Mouse (Mus musculus): ENCODE data around the gene Olfr311. TPM values are rescaled to one million over a fixed set of nuclear protein-coding genes. Genes with fewer than 3 reads are reported as not detected.
A peak's percentile ranks its signal among the peaks of the same experiment; 100 is the strongest.
"Not testable (repeated sequence)": the region's sequence is repeated elsewhere in the genome, so short reads cannot be mapped to it uniquely, and the experiment has no call there.

Olfr311 gene
- polyA plus RNA-seq (2014; fragmentation: Nextera tagmentation; extraction: Ambion mirVana) = 0.08 TPM in 1 of 2 replicates, not detected in the other

DNA sequence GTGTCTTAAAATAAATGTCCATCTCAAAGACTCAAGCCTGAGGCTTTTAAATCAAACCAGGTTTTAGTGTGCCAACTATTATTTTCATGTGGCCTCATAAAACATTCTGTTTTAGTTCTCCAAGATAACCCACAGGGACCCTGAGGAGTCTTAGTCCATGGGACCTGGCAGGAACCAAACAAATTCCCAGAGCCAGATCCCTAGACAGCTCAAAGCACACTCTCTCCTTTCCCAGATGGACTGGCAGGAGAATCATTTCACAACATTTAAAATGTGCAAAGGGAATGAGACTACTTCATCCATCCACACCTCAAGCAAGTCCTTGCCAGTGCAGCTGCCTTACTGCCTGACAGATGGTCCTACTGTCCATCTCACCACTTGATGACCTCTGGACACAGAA is at the start of gene Olfr311:
Gene Olfr311 (plus strand): TSS at position 301 of the 400 bp plus-strand sequence.
- DNase-seq (ENCODE audit: low spot score); H3K36me3 ChIP-seq (ENCODE audit: control insufficient read depth, insufficient read depth, low read length); H3K9me3 ChIP-seq (ENCODE audit: control insufficient read depth, low read length); H3K9ac ChIP-seq (ENCODE audit: low read depth, low read length); H3K4me3 ChIP-seq (ENCODE audit: low read depth, low read length); H3K4me1 ChIP-seq (ENCODE audit: control insufficient read depth, insufficient read depth, low read length); H3K27me3 ChIP-seq (replicated peaks; ENCODE audit: control insufficient read depth, insufficient read depth, low read length); ATAC-seq (ENCODE audit: low read depth); H3K27ac ChIP-seq (replicated peaks; ENCODE audit: low read depth, low read length); H3K4me2 ChIP-seq (ENCODE audit: low read depth, low read length): not testable (repeated sequence)

DNA sequence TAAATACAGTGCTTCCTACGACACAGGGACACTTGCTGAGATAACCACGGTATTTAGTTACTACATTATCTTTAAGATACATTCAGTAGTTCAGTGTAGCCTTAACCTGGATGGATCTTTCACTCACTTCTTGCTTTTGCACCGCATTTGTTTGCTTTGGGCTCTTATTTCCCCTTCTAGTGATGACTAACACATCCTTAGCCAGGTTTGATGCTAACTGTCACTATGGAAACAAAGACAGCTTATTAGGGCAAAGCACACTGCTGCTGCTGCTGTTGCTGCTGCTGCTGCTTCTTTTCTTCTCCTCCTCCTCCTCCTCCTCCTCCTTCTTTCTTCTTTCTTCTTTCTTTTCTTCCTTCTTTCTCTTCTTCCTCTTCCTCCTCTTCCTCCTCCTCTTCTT is 49.5 kb upstream of the Olfr311 start:
- 33% methylated on average over 3 of the region's 3 CpGs for WGBS

DNA sequence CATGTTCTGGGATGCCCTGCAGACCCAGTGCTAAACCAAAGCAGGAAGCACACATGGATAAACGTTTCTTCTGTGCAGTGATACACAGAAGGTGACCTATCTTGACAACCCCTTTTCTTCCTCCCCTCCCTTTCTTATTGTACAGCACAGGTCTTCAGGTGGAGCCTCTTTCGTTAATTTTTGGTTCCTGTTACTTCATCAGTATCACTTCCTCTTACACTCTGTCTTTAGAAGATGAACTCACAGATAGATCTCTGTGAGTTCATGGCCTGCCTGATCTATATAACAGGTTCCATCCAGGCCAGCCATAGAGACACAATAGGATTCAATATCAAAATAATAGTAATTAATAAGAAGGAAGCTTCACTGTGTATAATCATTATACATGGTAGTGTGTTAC is 49.0 kb upstream of the Olfr311 start:
- Histone ChIP-seq H3K36me3 (ENCODE audit: control insufficient read depth, insufficient read depth, low read length) (no peaks in the 10 kb centered on the region), H3K27ac (replicated peaks; ENCODE audit: low read depth, low read length) (no peak overlapping the region), H3K4me3 (ENCODE audit: low read depth, low read length) (no peak overlapping the region), H3K27me3 (replicated peaks; ENCODE audit: control insufficient read depth, insufficient read depth, low read length) (no peaks in the 10 kb centered on the region), H3K4me1 (ENCODE audit: control insufficient read depth, insufficient read depth, low read length) (no peaks in the 10 kb centered on the region), H3K9ac (ENCODE audit: low read depth, low read length) (no peak overlapping the region), H3K9me3 (ENCODE audit: control insufficient read depth, low read length) (no peaks in the 10 kb centered on the region), H3K4me2 (ENCODE audit: low read depth, low read length) (no peak overlapping the region)
- ATAC-seq (ENCODE audit: low read depth) = no peak
- no peak for DNase-seq (ENCODE audit: low spot score)
- 55% methylated on average over 2 of the region's 2 CpGs for WGBS

More for the DNA sequence above, 49.5 kb upstream of the Olfr311 start:
- DNase-seq (ENCODE audit: low spot score) (no peak), ATAC-seq (ENCODE audit: low read depth) (no peak)
- H3K9me3 ChIP-seq (ENCODE audit: control insufficient read depth, low read length) = no peaks in the 10 kb centered on the region
- H3K4me1 ChIP-seq (ENCODE audit: control insufficient read depth, insufficient read depth, low read length) = no peaks in the 10 kb centered on the region
- H3K9ac ChIP-seq (ENCODE audit: low read depth, low read length) = no peak overlapping the region
- H3K4me3 ChIP-seq (ENCODE audit: low read depth, low read length) = no peak overlapping the region
- no peaks in the 10 kb centered on the region for H3K36me3 ChIP-seq (ENCODE audit: control insufficient read depth, insufficient read depth, low read length)
- no peaks in the 10 kb centered on the region for H3K27me3 ChIP-seq (replicated peaks; ENCODE audit: control insufficient read depth, insufficient read depth, low read length)
- H3K27ac ChIP-seq (replicated peaks; ENCODE audit: low read depth, low read length) = no peak overlapping the region
- no peak overlapping the region for H3K4me2 ChIP-seq (ENCODE audit: low read depth, low read length)

DNA sequence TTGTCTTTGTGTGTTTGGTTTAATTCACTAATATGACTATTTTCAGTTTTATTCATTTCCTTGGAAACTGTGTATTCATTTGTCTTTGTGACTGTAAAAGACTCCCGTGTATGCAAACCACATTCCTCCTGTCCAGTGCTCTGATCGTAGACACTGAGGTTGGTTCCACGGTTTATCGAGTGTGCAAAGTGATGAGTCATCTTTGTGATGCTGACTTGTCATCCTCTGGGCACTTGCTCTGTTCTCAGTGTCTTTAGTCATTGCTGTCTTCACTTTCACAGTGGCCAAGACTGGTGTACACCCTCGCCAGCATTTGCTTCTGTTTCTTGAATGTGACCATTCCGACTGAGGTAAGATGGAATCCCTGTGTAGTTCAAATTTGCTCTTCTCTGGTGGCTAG is 48.4 kb upstream of the Olfr311 start:
- DNase-seq (ENCODE audit: low spot score) (no peak), ATAC-seq (ENCODE audit: low read depth) (no peak)
- no peak overlapping the region for H3K4me2 ChIP-seq (ENCODE audit: low read depth, low read length)
- no peak overlapping the region for H3K9ac ChIP-seq (ENCODE audit: low read depth, low read length)
- no peak overlapping the region for H3K4me3 ChIP-seq (ENCODE audit: low read depth, low read length)
- no peaks in the 10 kb centered on the region for H3K4me1 ChIP-seq (ENCODE audit: control insufficient read depth, insufficient read depth, low read length)
- H3K27ac ChIP-seq (replicated peaks; ENCODE audit: low read depth, low read length) = no peak overlapping the region
- H3K9me3 ChIP-seq (ENCODE audit: control insufficient read depth, low read length) = no peaks in the 10 kb centered on the region
- H3K27me3 ChIP-seq (replicated peaks; ENCODE audit: control insufficient read depth, insufficient read depth, low read length) = no peaks in the 10 kb centered on the region
- 79% methylated on average over 6 of the region's 6 CpGs for WGBS
- H3K36me3 ChIP-seq (ENCODE audit: control insufficient read depth, insufficient read depth, low read length) = no peaks in the 10 kb centered on the region

DNA sequence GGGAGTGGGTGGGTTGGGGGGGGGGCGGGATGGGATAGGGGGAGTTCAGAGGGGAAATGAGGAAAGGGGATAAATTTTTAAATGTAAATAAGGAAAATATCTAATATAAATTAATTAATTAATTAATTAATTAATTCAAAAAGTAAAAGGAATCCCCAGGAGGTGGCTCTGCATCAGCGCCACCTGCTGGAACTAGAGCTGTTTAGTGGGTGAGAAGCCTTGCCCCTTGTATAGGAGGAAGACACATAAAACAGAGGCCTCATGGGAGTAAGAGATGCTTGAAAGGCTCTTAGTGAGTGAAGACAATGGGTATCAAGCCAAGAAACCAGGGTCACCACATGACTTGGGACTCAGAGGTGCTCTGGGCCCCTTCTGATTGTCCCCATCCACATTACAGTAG is 43.2 kb upstream of the Olfr311 start:
- Histone ChIP-seq H3K4me3 (ENCODE audit: low read depth, low read length) (no peak overlapping the region), H3K27ac (replicated peaks; ENCODE audit: low read depth, low read length) (no peak overlapping the region), H3K36me3 (ENCODE audit: control insufficient read depth, insufficient read depth, low read length) (no peaks in the 10 kb centered on the region), H3K27me3 (replicated peaks; ENCODE audit: control insufficient read depth, insufficient read depth, low read length) (no peaks in the 10 kb centered on the region), H3K9ac (ENCODE audit: low read depth, low read length) (no peak overlapping the region), H3K4me1 (ENCODE audit: control insufficient read depth, insufficient read depth, low read length) (no peaks in the 10 kb centered on the region), H3K9me3 (ENCODE audit: control insufficient read depth, low read length) (no peaks in the 10 kb centered on the region), H3K4me2 (ENCODE audit: low read depth, low read length) (no peak overlapping the region)
- WGBS = 83% methylated on average over 2 of the region's 2 CpGs
- ATAC-seq (ENCODE audit: low read depth) = no peak
- DNase-seq (ENCODE audit: low spot score) = no peak

DNA sequence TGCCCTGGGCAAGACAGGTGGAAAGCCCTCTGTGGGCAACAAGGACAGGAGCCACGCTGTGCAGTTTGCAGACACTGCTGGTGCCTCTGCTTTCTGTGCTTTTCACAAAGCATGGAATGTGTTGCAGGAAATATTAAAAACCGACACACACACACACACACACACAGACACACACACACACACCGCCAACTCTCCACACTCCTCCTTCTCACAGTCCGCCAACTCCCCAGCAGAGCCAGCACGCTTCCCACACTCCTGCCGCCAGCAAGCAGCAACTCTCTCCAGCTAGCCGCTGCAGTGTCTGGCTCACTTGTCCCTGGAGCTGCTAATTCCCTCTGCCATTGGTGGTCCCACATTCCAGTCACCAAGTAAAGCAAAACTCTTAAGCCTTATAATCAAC is 42.2 kb upstream of the Olfr311 start:
- no peaks in the 10 kb centered on the region for H3K9me3 ChIP-seq (ENCODE audit: control insufficient read depth, low read length)
- 68% methylated on average over 7 of the region's 7 CpGs for WGBS
- no peaks in the 10 kb centered on the region for H3K27me3 ChIP-seq (replicated peaks; ENCODE audit: control insufficient read depth, insufficient read depth, low read length)
- H3K4me1 ChIP-seq (ENCODE audit: control insufficient read depth, insufficient read depth, low read length) = no peaks in the 10 kb centered on the region
- H3K4me3 ChIP-seq (ENCODE audit: low read depth, low read length) = no peak overlapping the region
- no peak overlapping the region for H3K27ac ChIP-seq (replicated peaks; ENCODE audit: low read depth, low read length)
- no peak overlapping the region for H3K4me2 ChIP-seq (ENCODE audit: low read depth, low read length)
- H3K9ac ChIP-seq (ENCODE audit: low read depth, low read length) = no peak overlapping the region
- H3K36me3 ChIP-seq (ENCODE audit: control insufficient read depth, insufficient read depth, low read length) = no peaks in the 10 kb centered on the region
- DNase-seq (ENCODE audit: low spot score) (no peak), ATAC-seq (ENCODE audit: low read depth) (no peak)

DNA sequence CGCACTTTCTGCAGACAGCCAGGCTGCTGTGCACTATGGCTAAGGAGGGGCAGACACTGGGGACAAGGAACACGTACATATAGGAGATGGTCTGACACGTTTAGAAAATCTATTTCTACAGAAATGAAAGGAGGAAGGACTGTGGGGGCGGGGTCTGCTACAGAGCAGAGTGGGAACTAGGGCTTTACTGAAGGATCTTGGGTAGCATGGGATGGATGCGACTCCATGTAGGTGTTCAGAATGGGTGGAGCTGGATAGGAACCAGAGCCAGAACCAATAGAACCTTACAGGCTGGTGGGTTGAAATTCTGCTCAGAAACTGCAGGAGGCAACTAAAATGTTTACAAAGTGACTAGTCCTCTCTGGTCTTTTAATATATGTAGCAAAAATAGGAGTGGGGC is 39.3 kb upstream of the Olfr311 start:
- H3K4me1 ChIP-seq (ENCODE audit: control insufficient read depth, insufficient read depth, low read length) = no peaks in the 10 kb centered on the region
- no peaks in the 10 kb centered on the region for H3K9me3 ChIP-seq (ENCODE audit: control insufficient read depth, low read length)
- DNase-seq (ENCODE audit: low spot score) = no peak
- no peaks in the 10 kb centered on the region for H3K27me3 ChIP-seq (replicated peaks; ENCODE audit: control insufficient read depth, insufficient read depth, low read length)
- no peak for ATAC-seq (ENCODE audit: low read depth)
- H3K36me3 ChIP-seq (ENCODE audit: control insufficient read depth, insufficient read depth, low read length) = no peaks in the 10 kb centered on the region
- no peak overlapping the region for H3K4me2 ChIP-seq (ENCODE audit: low read depth, low read length)
- WGBS = 70% methylated on average over 5 of the region's 5 CpGs
- H3K27ac ChIP-seq (replicated peaks; ENCODE audit: low read depth, low read length) = no peak overlapping the region
- no peak overlapping the region for H3K4me3 ChIP-seq (ENCODE audit: low read depth, low read length)
- no peak overlapping the region for H3K9ac ChIP-seq (ENCODE audit: low read depth, low read length)

DNA sequence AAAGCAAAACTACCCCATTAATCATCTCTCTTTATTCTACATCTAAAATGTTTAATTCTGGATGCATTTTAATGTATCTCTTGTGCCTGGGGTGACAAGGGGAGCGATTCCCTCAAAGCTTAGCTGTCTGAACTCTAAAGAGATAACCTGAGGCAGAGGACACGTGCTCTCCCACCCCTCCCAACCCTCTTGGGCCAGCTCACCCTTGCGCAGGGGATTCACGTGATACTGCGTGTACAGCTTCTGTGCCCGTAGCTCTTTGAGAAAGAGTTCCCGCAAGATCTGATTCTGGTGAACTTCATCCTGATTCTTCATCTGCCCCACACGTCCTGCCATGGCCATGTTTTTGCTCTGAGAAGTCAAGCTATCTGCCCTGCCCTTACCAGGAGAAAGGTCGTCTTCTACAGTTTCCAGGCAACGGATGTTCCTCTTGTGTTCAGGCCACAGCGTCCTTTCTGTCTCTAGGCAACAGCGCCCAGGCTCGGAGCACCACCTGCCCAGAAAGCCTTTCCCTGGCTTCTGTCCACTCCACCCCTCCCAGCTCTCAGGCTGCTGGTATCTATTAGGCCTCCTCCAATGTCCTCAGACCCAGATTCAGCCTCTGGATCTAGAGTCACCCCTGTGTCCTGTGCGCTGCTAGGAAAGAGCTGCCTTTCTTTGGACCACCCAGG is 37.4 kb upstream of the Olfr311 start, which contains the start of gene Fam183b:
Gene Fam183b (minus strand): TSS at position 403 of the 671 bp plus-strand sequence.
- DNase-seq (ENCODE audit: low spot score) = peak; percentile 36
- H3K9me3 ChIP-seq (ENCODE audit: control insufficient read depth, low read length) = no peaks in the 10 kb centered on the region
- H3K27ac ChIP-seq (replicated peaks; ENCODE audit: low read depth, low read length) = no peak within 1 kb of the TSS
- no peaks in the 10 kb centered on the region for H3K27me3 ChIP-seq (replicated peaks; ENCODE audit: control insufficient read depth, insufficient read depth, low read length)
- no peak within 1 kb of the TSS for H3K9ac ChIP-seq (ENCODE audit: low read depth, low read length)
- peak; percentile 62; the same call in 1 of the 2 replicates for ATAC-seq (ENCODE audit: low read depth)
- H3K4me2 ChIP-seq (ENCODE audit: low read depth, low read length) = 0 out of 2 replicates have a peak within 1 kb of the TSS, but pooled peaks have one; percentile 10
- H3K36me3 ChIP-seq (ENCODE audit: control insufficient read depth, insufficient read depth, low read length) = no peaks in the 10 kb centered on the region
- no peaks in the 10 kb centered on the region for H3K4me1 ChIP-seq (ENCODE audit: control insufficient read depth, insufficient read depth, low read length)
- H3K4me3 ChIP-seq (ENCODE audit: low read depth, low read length) = no peak within 1 kb of the TSS
- 26% methylated on average over 14 of the region's 14 CpGs for WGBS

DNA sequence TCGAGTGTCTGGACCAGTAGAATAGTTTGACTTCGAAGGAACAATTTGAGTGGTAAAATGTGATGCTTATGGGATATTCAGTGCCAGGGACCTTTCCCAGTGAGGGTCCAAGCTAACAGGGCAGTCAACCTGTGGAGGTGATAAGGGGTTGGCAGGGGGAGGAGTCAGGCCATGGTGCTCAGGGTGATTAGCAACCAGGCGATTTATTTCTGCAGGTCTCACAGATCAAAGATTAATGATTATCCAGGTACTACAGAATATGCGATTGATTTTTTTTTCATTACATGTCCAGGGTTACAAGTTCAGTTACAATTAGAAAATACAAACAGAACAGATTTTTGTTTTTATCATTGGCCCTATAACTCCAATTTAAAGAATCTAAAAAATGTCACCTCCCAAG is 35.2 kb upstream of the Olfr311 start:
- no peak for DNase-seq (ENCODE audit: low spot score)
- WGBS = 72% methylated on average over 4 of the region's 4 CpGs
- H3K27ac ChIP-seq (replicated peaks; ENCODE audit: low read depth, low read length) = no peak overlapping the region
- H3K9me3 ChIP-seq (ENCODE audit: control insufficient read depth, low read length) = no peaks in the 10 kb centered on the region
- no peak overlapping the region for H3K4me3 ChIP-seq (ENCODE audit: low read depth, low read length)
- H3K9ac ChIP-seq (ENCODE audit: low read depth, low read length) = no peak overlapping the region
- H3K4me2 ChIP-seq (ENCODE audit: low read depth, low read length) = no peak overlapping the region
- no peaks in the 10 kb centered on the region for H3K4me1 ChIP-seq (ENCODE audit: control insufficient read depth, insufficient read depth, low read length)
- ATAC-seq (ENCODE audit: low read depth) = no peak
- H3K36me3 ChIP-seq (ENCODE audit: control insufficient read depth, insufficient read depth, low read length) = no peaks in the 10 kb centered on the region
- H3K27me3 ChIP-seq (replicated peaks; ENCODE audit: control insufficient read depth, insufficient read depth, low read length) = no peaks in the 10 kb centered on the region
